Mouse (Mus musculus) mature B cell (primary cell): ENCODE measurements around the gene Pomgnt1.

ENCODE experiments used
- in situ Hi-C: fragments of 300-500 bp; cut with MboI; formaldehyde crosslinking; loops from 2 replicates; pipeline ENCODE4 v1.14.3; 2019

The Pomgnt1 gene

DNA sequence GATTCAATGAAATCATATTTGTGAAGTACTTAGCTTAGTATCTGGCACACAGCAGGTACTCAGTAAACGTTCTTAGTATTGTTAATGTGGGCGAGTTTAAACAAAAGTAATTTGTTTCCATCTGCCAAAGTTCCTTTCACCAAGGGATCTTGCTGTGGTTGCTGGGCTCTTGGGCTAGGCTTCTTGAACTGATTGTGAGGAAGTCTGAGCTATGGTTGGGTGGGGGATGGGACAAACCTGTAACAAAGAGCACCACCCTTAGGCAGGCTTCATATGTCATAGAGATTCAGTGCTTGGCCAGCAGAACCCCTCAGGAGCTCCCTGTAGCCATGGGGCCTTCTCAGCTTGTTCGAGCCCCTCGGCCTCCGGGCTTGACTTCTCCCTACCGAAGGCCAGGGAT lies 49.4 kb downstream of the Pomgnt1 start, which contains the start of the genes 1700042G07Rik and Gm49337:
1700042G07Rik (plus strand) TSS at position 301 of the 400 bp plus-strand sequence.
Gm49337 (plus strand) TSS at position 313 of the 400 bp plus-strand sequence.
- in situ Hi-C loops: no loop called here

DNA sequence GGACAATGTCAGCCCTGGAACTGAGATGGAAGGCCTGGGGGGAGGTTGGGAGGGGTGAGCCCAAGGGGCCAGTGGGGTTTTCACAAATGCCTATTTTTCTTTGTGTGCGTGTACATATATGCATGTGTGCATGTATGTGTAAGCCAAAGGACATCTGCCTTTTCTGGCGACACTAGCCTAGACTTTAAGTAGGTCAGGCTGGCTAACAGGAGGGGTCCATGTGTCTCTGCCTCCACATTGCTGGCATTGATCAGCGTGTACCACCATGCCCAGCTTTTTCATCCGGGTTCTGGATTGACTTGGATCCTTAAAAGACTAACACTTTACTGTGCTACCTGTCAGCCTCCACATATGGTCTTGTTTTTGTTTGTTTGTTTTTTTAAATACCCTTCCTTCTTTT lies 50.1 kb downstream of the Pomgnt1 start:
- in situ Hi-C loops: no loop called here

DNA sequence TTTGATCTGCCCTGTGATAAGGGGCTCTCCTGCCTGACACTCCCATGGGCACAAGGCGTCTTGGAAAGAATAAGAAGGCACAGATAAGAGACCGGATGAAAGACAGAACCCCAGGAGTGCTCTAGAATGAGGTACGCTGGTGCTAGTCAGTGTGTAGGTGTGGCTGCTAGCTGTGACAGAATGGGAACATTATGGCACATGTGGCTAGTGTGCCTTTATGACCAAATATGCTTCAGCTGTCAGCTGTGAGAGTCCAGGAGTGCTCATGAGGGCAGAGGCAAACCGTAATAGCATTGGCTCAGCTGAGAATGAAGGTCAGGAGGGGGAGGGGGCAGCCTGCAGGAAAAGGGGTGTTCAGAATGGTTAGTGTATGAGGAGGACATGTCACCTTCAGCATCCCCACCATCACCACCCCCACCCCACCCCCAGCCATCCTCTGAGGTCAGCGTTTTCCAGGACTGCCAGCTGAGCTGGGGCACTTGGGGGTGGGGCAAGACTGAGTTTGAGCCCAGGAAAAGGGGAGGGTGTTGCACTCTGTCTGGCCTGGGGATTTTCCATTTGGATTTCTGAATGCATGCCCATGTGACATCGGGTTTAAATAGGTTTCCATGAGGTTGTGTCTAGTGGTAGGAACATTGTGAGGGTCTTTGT lies 51.0 kb downstream of the Pomgnt1 start:
- in situ Hi-C loops: no loop called here

DNA sequence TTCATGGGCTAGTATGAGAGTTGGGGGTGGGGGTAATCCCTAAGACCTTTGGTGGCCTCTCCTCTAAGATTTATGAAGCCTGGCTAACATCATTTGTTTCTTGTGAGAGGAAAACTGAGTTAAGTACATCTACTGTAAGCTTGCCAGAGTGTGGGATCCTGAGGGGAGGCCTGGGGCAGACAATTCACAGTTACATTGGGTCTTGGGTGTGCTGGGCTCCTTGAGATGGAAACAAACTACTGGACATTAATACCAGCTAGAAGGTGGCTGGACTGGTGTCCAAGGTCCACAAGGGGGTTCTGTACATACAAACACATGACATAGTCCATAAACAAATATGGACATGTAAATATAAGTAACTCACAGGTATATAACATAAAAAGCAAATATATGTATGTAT lies 51.5 kb downstream of the Pomgnt1 start:
- in situ Hi-C loops: no loop called here

DNA sequence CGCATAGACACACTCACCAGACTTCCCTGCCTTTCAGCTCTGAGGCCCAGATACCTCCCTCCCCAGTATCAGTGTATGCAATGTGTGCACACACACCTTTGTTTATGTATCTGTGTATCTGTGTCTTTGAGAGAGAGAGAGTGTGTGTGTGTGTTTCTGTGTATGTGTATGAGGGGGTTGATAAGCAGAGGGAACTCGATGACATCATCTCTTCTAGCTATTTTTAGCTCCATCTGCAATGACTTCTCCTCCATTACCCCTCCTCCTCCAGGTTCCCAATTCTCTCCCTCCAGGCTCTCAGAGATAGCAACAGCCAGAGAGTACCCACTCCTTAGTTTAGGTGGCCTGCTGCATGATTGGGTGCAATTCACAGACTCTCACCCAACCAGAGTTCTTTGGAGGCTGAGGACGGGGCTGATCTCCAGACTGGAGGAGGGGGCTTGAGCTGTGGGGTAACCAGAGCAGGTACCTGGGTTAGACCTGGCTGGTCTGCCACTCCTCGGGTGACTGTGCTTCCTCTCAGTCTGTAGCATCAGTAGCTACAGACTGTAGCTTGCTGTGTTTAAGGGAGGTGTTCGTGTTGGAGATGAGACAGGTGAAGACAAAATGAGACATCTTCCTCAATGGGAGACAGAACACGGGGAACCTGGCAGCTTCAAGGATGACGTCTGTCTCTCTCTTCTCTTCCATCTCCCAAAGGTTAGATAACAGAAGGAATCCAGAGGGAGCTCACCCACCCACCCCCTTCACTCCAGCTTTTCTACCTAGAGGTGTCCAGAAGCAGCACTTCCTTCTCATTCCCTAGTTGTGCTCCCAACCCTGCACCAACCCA lies 52.3 kb downstream of the Pomgnt1 start:
- in situ Hi-C loops: no loop called here

DNA sequence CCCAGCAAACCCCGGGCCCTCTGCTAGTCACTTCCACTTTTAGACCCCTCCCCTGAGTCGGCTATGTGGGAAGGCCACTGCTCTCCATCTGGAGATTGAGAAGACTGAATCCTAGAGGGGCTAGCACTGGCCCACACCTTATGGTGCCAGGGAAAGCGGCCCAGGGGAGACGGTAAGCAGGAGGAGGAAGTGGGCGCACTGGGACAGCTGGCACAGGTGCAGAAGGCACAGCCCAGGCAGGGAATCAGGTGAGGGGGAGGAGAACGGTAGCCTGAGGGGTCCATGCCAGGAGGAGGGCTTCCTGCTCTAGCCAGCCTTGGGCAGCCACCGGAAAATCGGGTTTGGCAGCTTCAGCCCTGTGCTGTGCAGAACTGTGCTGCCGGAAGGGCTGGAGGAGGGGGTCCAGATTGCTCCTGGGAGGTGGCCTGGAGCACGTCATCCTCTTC lies 52.9 kb downstream of the Pomgnt1 start:
- in situ Hi-C loops: no loop called here

DNA sequence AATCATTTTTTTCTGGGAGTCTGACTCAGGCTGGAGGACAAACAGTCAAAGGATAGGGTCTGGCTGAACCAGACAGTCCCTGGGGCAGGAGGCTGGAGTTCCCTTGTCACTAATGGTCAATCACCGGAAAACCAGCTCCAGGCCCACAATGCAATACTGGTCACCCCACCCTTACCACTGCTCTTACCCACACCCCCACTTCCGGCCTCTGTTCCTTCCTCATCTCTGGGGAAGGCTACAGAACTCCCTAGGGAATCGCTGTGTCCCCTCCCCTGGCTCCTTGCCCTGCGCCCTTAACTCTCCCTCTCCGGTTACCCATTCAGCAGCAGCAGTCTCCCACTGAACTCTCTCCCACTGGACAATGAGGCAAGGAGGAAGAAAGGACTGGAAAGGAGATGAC lies 53.5 kb downstream of the Pomgnt1 start:
- in situ Hi-C loops: no loop called here

DNA sequence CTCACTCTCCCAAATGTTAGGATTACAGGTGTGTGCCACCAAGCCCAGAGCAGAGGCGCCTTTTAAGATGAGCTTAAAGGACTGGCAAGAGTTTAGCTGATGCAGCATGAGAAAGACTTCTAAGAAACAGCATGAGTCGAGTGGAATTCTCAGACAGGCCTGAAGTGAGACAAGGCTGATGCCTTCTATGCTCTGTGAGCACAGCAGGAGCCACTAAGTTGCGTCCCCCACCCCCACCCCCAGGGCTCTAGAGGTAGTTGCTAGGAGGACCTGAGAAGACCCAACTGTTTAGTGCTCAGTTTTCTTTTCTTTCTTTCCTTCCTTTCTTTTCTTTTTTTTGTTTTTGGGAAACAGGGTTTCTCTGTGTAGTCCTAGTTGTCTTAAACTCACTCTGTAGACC lies 58.4 kb downstream of the Pomgnt1 start:
- in situ Hi-C loops: no loop called here

DNA sequence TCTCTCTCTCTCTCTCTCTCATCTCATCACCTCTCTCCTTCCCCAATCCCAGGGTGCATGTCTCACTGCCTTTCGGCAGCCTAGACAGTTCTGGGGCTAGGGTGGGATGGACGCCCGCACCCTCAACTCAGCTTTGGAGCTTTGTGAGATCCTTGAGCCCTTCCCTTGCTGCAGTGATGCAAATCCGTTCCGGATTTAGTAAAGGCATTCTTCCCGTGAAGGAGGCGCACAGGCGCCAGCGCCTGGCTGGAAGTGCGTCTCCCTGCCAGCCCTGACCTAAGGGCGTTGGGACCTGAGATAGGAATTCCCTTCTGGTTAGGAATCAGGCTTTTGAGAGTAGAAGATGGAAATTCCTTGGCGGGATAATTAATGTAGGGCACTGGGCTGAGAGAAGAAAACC lies 59.1 kb downstream of the Pomgnt1 start:
- in situ Hi-C loops: no loop called here

DNA sequence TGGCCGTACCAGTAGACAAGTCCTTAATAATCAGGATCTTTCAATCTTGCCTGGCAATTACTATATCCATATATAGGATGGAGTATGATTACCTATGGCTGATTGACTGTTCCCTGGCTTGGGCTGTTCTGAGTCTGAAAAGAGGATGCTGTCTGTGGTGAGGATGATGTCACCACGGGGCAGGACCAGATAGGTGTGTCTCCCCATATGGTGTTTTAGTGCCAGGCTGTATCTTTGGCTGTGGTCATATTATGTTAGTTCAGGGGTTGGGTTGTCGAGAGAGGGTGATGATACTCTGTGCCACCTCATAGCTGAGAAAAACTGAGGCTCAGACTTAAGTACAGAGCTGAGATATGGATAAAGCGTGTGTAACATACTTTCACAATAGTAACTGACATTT lies 61.4 kb downstream of the Pomgnt1 start:
- in situ Hi-C loops: no loop called here

DNA sequence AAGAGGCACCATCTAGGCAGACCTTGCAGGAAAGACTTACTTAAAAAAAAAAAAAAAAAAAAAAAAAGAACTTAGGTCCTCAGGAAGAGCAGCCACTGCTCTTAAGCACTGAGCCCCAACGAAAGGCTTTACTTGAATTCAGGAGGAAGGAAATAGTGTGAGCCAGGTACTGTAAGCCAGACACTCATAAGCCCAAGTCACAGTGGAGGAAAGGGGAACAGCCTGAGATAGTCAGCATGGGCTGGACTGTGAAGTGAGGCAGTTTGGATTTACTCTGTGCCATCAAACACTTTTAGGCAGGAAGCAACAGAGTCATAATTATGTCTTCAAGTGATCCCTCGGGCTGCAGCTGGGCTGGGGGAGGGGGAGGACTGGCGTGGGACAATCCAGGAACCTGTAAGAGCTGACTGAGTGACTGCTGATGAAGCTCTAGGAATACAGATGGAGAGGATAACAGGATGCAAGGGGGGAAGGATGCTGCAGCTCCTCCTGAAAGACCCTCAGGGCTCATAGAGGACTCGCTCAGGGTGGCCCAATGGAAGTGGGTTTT lies 68.7 kb downstream of the Pomgnt1 start:
- in situ Hi-C loops: no loop called here

DNA sequence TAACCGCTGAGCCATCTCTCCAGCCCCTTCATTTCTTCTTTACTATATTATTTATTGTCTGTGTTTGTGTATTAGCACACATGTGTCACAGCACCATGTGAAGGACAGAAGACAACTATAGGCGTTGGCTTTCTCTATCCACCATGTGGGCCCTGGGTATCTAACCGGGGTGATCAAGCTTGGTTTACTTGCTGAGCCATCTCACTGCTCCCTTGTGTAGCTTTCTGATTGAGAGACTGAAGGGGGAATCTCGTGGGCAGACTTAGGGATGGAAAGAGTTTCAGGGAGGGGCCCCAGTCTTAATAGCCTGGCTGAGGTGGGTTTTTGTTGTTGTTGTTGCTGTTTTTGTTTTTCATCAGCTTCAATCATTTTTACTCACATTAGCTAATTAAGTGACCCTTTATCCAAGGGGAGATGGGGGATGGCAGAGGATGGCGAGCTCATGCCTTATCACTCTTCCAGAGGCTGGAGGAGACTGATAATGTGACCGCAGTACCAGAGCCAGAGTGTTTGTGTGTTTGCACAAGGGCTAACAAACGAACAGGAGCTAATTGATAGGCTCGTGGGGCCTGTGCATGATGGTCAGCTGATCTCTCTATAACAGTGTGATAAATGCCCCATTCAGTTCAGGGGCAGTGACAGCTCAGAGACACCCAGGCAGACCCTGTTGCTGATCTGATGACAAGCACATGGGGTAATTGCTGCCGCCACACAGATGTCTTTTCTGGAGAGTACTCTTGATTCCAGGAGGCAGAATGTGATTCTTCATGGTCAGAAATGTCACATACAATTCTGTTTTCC lies 70.1 kb downstream of the Pomgnt1 start:
- in situ Hi-C loops: no loop called here

DNA sequence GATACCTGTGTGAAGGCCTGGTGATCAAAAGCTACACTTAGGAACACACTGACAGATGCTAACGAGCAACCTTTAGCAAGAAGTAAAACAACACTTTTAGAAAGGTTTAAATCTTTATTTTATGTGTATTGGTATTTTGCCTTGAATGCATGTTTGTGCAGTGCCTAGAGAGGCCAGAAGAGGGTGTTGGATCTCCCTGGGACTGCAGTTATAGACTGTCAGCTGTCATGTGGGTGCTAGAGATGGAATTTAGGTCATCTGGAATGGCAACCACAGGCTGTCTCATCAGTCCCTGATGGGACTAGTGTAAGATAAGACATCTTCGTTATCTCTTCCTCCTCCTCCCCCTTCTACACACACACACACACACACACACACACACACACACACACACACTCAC lies 74.8 kb downstream of the Pomgnt1 start:
- in situ Hi-C loops: no loop called here

DNA sequence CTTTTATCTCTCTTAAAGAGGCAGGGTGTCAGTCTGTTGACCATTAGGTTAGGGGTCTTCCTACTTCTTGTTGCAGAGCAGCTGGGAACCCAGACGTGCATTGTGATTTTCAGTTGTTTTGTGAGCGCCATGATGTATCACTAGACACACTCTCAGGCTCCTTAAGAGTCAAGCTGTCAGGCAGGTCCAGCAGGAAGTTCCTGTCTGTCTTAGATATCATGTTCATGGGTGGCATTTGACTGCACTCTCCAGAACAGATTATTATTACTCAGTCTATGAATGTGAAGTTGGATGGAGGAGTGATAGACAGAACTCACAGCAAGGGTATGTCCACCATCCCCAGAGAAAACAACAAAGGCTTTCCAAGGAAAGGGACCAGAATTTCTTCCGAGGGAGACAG lies 80.8 kb downstream of the Pomgnt1 start:
- in situ Hi-C loops: no loop called here

DNA sequence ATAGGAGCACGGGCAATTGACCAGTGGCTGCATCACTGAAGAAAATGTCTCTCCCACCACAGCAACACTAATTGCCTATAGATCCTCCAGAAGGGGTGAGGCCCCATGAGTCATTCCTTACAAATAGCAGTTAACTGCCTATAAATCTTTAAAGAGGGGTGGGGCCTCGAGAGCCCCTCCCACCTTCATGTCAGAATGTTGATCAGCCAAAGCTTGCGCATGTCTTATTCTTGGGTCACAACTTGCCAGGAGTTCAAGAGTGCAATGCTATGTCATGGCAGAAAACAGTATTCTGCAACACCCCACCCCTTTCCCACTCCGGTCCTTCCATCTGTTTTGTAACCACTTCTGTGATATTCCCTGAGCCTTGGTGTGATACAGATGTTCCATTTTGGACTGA lies 82.9 kb downstream of the Pomgnt1 start:
- in situ Hi-C loops: no loop called here

DNA sequence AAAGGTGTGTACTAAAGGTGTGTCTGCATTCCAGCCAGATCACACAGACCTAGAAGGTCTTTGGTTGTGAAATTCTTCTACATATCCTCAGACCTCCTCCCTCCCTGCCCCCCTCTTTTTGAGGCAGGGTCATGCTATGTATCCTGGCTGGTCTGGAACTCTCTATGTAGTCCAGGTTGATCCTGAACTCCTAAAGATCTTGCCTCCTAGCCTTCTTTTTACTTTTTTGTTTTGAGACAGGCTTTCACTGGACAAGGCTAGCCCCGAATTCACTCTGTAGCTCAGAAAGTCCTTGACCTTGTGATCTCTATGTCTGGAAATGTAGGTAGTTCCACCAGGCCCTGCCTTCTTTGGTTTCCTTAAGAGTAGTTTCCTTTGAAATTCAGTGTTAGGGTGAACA lies 85.3 kb downstream of the Pomgnt1 start:
- in situ Hi-C loops: no loop called here
